Mouse (Mus musculus): ENCODE measurements around the gene Mtmr14. TPM values are rescaled to one million over a fixed set of nuclear protein-coding genes. Genes with fewer than 3 reads are reported as not detected.
A peak's percentile ranks its signal among the peaks of the same experiment; 100 is the strongest.

The Mtmr14 gene
- polyA plus RNA-seq, 1 experiment from 2014 or later, result 15.1 TPM

- DNase-seq (no peak), ATAC-seq (no peak)
- Histone ChIP-seq H3K9me3 (ENCODE audit: low read length) (no peaks in the 10 kb centered on the region), H3K4me2 (ENCODE audit: low read depth, low read length) (no peak overlapping the region), H3K4me1 (ENCODE audit: insufficient read depth) (no peaks in the 10 kb centered on the region), H3K36me3 (replicated peaks; ENCODE audit: insufficient read depth, low read length) (no peaks in the 10 kb centered on the region), H3K4me3 (ENCODE audit: low read depth, low read length) (no peak overlapping the region), H3K9ac (replicated peaks) (no peak overlapping the region), H3K27ac (ENCODE audit: low read depth) (no peak overlapping the region), H3K27me3 (ENCODE audit: insufficient read depth, low read length) (no peaks in the 10 kb centered on the region)
- WGBS (ENCODE audit: insufficient replicate concordance), result 77% methylated on average over 2 of the region's 2 CpGs
- no peak for TF ChIP-seq EP300 (IDR thresholded peaks at IDR 0.05; ENCODE audit: low read depth)
- TF ChIP-seq CTCF (IDR thresholded peaks at IDR 0.05; ENCODE audit: low read depth), result no peak
These were observed 58.4 kb downstream of the Mtmr14 start for GRCm38 (mm10) chr6:113296046-113296445.

DNA sequence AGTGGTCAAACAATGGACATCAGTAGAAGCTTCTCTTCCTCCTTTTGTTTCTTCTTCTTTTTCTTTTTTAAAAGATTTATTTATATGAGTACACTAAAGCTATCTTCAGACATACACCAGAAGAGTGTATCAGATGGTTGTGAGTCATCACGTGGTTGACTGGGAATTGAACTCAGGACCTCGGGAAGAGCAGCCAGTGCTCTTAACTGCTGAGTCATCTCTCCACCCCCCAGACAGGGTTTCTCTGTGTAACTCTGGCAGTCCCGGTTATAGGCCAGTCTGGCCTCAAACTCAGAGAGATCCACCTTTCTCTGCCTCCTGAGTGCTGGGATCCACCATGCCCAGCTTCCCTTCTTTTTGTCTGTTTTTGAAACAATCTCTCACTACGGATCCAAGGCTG is 59.0 kb downstream of the Mtmr14 start:
- no peak for DNase-seq

GRCm38 (mm10) chr6:113301350-113301749 is 63.7 kb downstream of the Mtmr14 start:
- whole genome bisulfite sequencing (ENCODE audit: insufficient replicate concordance), result 75% methylated on average over 5 of the region's 5 CpGs
- Histone ChIP-seq H3K9me3 (ENCODE audit: low read length) (no peaks in the 10 kb centered on the region), H3K27me3 (ENCODE audit: insufficient read depth, low read length) (no peaks in the 10 kb centered on the region), H3K4me1 (ENCODE audit: insufficient read depth) (peaks cover 5% of the 10 kb centered on the region), H3K9ac (replicated peaks) (no peak overlapping the region), H3K4me3 (ENCODE audit: low read depth, low read length) (no peak overlapping the region), H3K36me3 (replicated peaks; ENCODE audit: insufficient read depth, low read length) (no peaks in the 10 kb centered on the region), H3K27ac (ENCODE audit: low read depth) (no peak overlapping the region), H3K4me2 (ENCODE audit: low read depth, low read length) (no peak overlapping the region)
- DNase-seq (no peak), ATAC-seq (no peak)
- TF ChIP-seq EP300 (IDR thresholded peaks at IDR 0.05; ENCODE audit: low read depth) (no peak), CTCF (IDR thresholded peaks at IDR 0.05; ENCODE audit: low read depth) (no peak)

More for the DNA sequence above, 59.0 kb downstream of the Mtmr14 start:
- Histone ChIP-seq H3K4me2 (ENCODE audit: low read depth, low read length) (no peak overlapping the region), H3K27ac (ENCODE audit: low read depth) (no peak overlapping the region), H3K9me3 (ENCODE audit: low read length) (no peaks in the 10 kb centered on the region), H3K4me1 (ENCODE audit: insufficient read depth) (no peaks in the 10 kb centered on the region), H3K27me3 (ENCODE audit: insufficient read depth, low read length) (no peaks in the 10 kb centered on the region), H3K36me3 (replicated peaks; ENCODE audit: insufficient read depth, low read length) (no peaks in the 10 kb centered on the region), H3K9ac (replicated peaks) (no peak overlapping the region), H3K4me3 (ENCODE audit: low read depth, low read length) (no peak overlapping the region)
- ATAC-seq, result no peak
- WGBS (ENCODE audit: insufficient replicate concordance), result 44% methylated on average over 4 of the region's 4 CpGs
- no peak for TF ChIP-seq CTCF (IDR thresholded peaks at IDR 0.05; ENCODE audit: low read depth)
- TF ChIP-seq EP300 (IDR thresholded peaks at IDR 0.05; ENCODE audit: low read depth), result no peak

DNA sequence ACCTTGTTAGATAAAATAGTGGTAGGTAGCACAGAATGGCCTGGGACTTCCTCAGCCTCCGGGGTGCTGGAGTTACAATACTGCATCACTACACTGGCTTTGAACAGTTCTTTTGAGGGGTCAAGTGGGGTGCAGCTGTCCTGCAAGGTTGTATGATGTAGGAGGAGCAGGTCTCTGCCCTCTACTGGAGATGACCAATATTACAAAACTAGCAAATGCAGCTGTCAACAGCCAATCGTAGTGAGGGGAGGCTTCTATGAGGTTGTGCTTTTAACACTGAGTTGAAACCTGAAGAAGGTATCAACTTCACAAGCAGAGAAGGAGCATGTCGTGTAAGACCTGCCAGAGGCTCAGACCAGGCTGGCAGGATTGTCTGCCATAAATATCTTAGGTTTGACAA is 64.6 kb downstream of the Mtmr14 start:
- Histone ChIP-seq H3K36me3 (replicated peaks; ENCODE audit: insufficient read depth, low read length) (no peaks in the 10 kb centered on the region), H3K9ac (replicated peaks) (no peak overlapping the region), H3K4me2 (ENCODE audit: low read depth, low read length) (no peak overlapping the region), H3K27me3 (ENCODE audit: insufficient read depth, low read length) (no peaks in the 10 kb centered on the region), H3K4me1 (ENCODE audit: insufficient read depth) (peaks cover 5% of the 10 kb centered on the region), H3K9me3 (ENCODE audit: low read length) (no peaks in the 10 kb centered on the region), H3K4me3 (ENCODE audit: low read depth, low read length) (no peak overlapping the region), H3K27ac (ENCODE audit: low read depth) (no peak overlapping the region)
- ATAC-seq, result no peak
- TF ChIP-seq CTCF (IDR thresholded peaks at IDR 0.05; ENCODE audit: low read depth) (peak; percentile 73), EP300 (IDR thresholded peaks at IDR 0.05; ENCODE audit: low read depth) (no peak)
- 19% methylated on average over 3 of the region's 3 CpGs for WGBS (ENCODE audit: insufficient replicate concordance)
- DNase-seq, result no peak

DNA sequence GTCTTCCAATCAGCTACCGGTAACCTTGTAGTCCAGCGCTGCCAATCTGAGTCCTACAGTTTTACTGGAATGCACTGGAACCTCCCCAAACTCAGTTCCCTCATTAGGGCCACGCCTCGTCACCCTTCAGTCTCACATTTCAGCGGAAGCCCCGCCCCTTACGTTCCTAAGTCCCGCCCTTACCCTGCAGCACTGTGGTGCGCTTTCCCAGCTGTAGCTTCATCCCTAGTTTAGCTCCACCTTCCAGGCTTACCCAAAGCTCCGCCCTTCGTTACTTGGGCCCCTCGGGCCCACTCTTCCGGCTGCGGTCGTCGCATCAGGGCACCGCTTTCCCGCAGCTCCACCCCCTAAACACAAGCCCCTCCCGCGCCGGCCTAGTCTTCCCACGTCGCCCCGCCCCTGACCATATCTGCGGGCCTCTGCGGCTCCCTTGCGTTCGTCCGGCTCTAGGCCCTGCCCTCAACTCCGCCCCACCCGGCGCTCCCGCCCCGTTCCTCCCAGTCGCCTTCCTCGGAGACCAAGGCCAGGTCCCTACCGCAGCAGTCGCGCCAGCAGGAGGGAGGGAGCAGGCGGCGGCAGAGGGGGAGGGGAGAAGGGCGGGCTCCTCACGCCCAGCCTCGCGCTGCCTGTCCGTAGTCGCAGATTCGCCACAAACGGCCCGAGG is 68.8 kb downstream of the Mtmr14 start:
- peak overlapping the region; percentile 100 for H3K4me3 ChIP-seq (ENCODE audit: low read depth, low read length)
- peak overlapping the region; percentile 99 for H3K9ac ChIP-seq (replicated peaks)
- no peaks in the 10 kb centered on the region for H3K27me3 ChIP-seq (ENCODE audit: insufficient read depth, low read length)
- ATAC-seq (peak; percentile 92), DNase-seq (peak; percentile 100)
- no peaks in the 10 kb centered on the region for H3K9me3 ChIP-seq (ENCODE audit: low read length)
- H3K36me3 ChIP-seq (replicated peaks; ENCODE audit: insufficient read depth, low read length), result peaks cover 17% of the 10 kb centered on the region
- peak overlapping the region; percentile 96 for H3K4me2 ChIP-seq (ENCODE audit: low read depth, low read length)
- H3K27ac ChIP-seq (ENCODE audit: low read depth), result peak overlapping the region; percentile 100
- TF ChIP-seq EP300 (IDR thresholded peaks at IDR 0.05; ENCODE audit: low read depth) (no peak), CTCF (IDR thresholded peaks at IDR 0.05; ENCODE audit: low read depth) (no peak)
- peaks cover 14% of the 10 kb centered on the region for H3K4me1 ChIP-seq (ENCODE audit: insufficient read depth)
- WGBS (ENCODE audit: insufficient replicate concordance), result under 1% methylated on average over 49 of the region's 50 CpGs

DNA sequence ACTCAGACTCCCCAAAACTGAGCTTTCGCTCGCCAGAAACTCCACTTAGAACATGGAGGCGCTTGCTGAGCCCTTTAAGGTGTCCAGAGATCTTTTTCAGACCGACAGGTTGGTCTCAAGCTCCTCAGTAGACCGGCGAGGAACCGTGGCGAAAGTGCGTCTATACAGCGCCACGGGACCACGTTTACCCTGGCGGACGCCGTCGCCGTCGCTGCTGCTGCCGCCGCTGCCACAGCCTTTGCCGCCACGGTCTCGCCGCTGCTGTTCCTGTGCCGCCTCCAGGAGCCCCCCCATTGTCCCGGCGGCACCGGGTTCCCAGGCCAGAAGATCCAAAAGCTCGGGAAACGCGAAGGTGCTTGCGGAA is 69.3 kb downstream of the Mtmr14 start, which contains the start of gene Brpf1:
Gene Brpf1 (plus strand): TSS at position 152 of the 364 bp plus-strand sequence.
- peak; percentile 81; the same call in 1 of the 2 replicates for TF ChIP-seq EP300 (IDR thresholded peaks at IDR 0.05; ENCODE audit: low read depth)
- TF ChIP-seq CTCF (IDR thresholded peaks at IDR 0.05; ENCODE audit: low read depth), result no peak
- Histone ChIP-seq H3K4me1 (ENCODE audit: insufficient read depth) (peaks cover 14% of the 10 kb centered on the region), H3K27ac (ENCODE audit: low read depth) (peak within 1 kb of the TSS; percentile 100), H3K4me2 (ENCODE audit: low read depth, low read length) (peak within 1 kb of the TSS; percentile 96), H3K36me3 (replicated peaks; ENCODE audit: insufficient read depth, low read length) (peaks cover 21% of the 10 kb centered on the region), H3K27me3 (ENCODE audit: insufficient read depth, low read length) (no peaks in the 10 kb centered on the region), H3K9ac (replicated peaks) (peak within 1 kb of the TSS; percentile 99), H3K4me3 (ENCODE audit: low read depth, low read length) (peak within 1 kb of the TSS; percentile 100), H3K9me3 (ENCODE audit: low read length) (no peaks in the 10 kb centered on the region)
- peak; percentile 44 for ATAC-seq
- WGBS (ENCODE audit: insufficient replicate concordance), result 0% methylated on average over 32 of the region's 32 CpGs
- no peak for DNase-seq
